Mouse (Mus musculus) intestine, embryonic 16.5 days (tissue): Measurements from ENCODE around the gene Plppr3. TPM values are rescaled to one million over a fixed set of nuclear protein-coding genes. Genes with fewer than 3 reads are reported as not detected.

Experiments used
- ATAC-seq: fragments of 200-750 bp; cut with Nextera tagmentation; 2 replicates; pipeline ENCODE4 v1.8.0; 2017; ENCODE audit warnings: moderate TSS enrichment, moderate library complexity
- H3K27ac ChIP-seq: fragments of 300-500 bp; sonication (generic); 2 replicates; pipeline ENCODE4 v1.5.1; 2014; ENCODE audit warnings: mild to moderate bottlenecking, low read length
- H3K27me3 ChIP-seq: fragments of 300-500 bp; sonication (generic); replicated peaks from 2 replicates; pipeline ENCODE4 v1.6.1; 2014; ENCODE audit warnings: low read length, control low read depth, mixed read lengths; ENCODE audit not compliant: control insufficient read depth, insufficient read depth
- H3K36me3 ChIP-seq: fragments of 300-500 bp; sonication (generic); 2 replicates; pipeline ENCODE4 v1.6.1; 2014; ENCODE audit warnings: low read length, control low read depth; ENCODE audit not compliant: control insufficient read depth, insufficient read depth
- H3K4me1 ChIP-seq: fragments of 300-500 bp; sonication (generic); 2 replicates; pipeline ENCODE4 v1.6.1; 2014; ENCODE audit warnings: low read length, control low read depth, mixed read lengths; ENCODE audit not compliant: control insufficient read depth, insufficient read depth
- H3K4me2 ChIP-seq: fragments of 300-500 bp; sonication (generic); 2 replicates; pipeline ENCODE4 v1.6.1; 2014; ENCODE audit warnings: low read depth, low read length, control low read depth
- H3K4me3 ChIP-seq: fragments of 300-500 bp; sonication (generic); 2 replicates; pipeline ENCODE4 v1.5.1; 2014; ENCODE audit warnings: mild to moderate bottlenecking, low read length
- H3K9ac ChIP-seq: fragments of 300-500 bp; sonication (generic); 2 replicates; pipeline ENCODE4 v1.6.1; 2014; ENCODE audit warnings: low read depth, low read length
- H3K9me3 ChIP-seq: fragments of 300-500 bp; sonication (generic); 2 replicates; pipeline ENCODE4 v1.6.1; 2016; ENCODE audit warnings: low read length, control low read depth; ENCODE audit not compliant: control insufficient read depth
- WGBS: fragments of 180-500 bp; shearing (Covaris S2); extraction: QIAGEN DNeasy Blood & Tissue Kit; methylation state at CpG from one replicate; pipeline ENCODE4 v1.1.7; 2014; 5-methylcytosine and 5-hydroxymethylcytosine counted together
- polyA plus RNA-seq: library from polyadenylated mRNA; unstranded; fragments of >200 nt; fragmentation: Nextera tagmentation; extraction: Ambion mirVana; gene quantifications from 2 replicates; pipeline ENCODE4 v1.2.1, GENCODE M21; 2015

Gene Plppr3
- polyA plus RNA-seq, 1 experiment from 2014 or later, result 28.2 TPM

GRCm38 (mm10) chr10:79916808-79917531 is 42.5 kb upstream of the Plppr3 start, which contains the start of gene Kiss1r:
Gene Kiss1r, plus strand, starts transcription at chr10:79916971.
- Histone ChIP-seq H3K27ac (peak within 1 kb of the TSS; percentile 77), H3K4me3 (peak within 1 kb of the TSS; percentile 84), H3K27me3 (peaks cover 42% of the 10 kb centered on the region), H3K36me3 (no peaks in the 10 kb centered on the region; the same call in 1 of the 2 replicates), H3K4me1 (peaks cover 55% of the 10 kb centered on the region), H3K4me2 (peak within 1 kb of the TSS; percentile 79), H3K9me3 (no peaks in the 10 kb centered on the region), H3K9ac (peak within 1 kb of the TSS; percentile 95)
- WGBS, result 2% methylated on average over 41 of the region's 42 CpGs
- ATAC-seq, result peak; percentile 81

GRCm38 (mm10) chr10:79916081-79916480 is 41.6 kb upstream of the Plppr3 start:
- no peaks in the 10 kb centered on the region for H3K9me3 ChIP-seq
- peaks cover 46% of the 10 kb centered on the region for H3K4me1 ChIP-seq
- H3K27ac ChIP-seq, result peak overlapping the region; percentile 39; the same call in 1 of the 2 replicates
- 3% methylated on average over 8 of the region's 8 CpGs for WGBS
- H3K9ac ChIP-seq, result peak overlapping the region; percentile 95
- ATAC-seq, result no peak
- peak overlapping the region; percentile 79 for H3K4me2 ChIP-seq
- H3K4me3 ChIP-seq, result peak overlapping the region; percentile 84
- no peaks in the 10 kb centered on the region; the same call in 1 of the 2 replicates for H3K36me3 ChIP-seq
- peaks cover 33% of the 10 kb centered on the region for H3K27me3 ChIP-seq

DNA sequence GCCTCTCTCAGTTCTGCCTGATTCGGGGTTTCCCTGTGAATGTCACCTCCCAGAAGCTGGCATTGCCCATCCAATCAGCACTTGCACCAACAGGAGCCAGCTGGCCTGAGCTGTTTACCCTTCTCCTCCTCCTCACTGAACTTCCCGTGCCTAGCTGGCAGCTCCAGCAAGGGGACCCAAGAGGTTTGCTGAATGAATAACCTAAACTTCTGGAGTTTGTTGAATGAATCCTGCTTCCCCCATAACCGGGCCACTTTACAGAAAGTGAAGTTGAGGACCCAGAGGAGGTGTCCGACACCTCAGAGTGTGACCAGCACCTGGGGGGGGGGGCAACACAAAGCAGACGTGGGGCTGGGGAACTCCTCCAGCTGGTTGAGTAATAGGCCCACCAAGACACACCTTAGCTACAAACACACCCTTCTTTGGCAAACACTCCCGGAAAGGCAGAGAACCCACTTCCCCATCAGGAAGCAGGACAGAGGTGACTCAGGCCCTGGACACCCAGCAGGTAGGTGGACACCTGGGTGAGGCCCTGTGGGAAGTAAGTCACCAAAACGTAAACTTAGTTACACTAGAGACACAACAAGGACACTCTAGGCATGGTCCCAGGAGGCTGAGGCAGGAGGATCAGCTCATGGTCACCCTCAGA is 40.6 kb upstream of the Plppr3 start:
- no peaks in the 10 kb centered on the region; the same call in 1 of the 2 replicates for H3K36me3 ChIP-seq
- peak overlapping the region; percentile 31 for H3K9ac ChIP-seq
- peak overlapping the region; percentile 19; the same call in 1 of the 2 replicates for H3K4me2 ChIP-seq
- peaks cover 38% of the 10 kb centered on the region for H3K4me1 ChIP-seq
- 53% methylated on average over 7 of the region's 7 CpGs for WGBS
- H3K27ac ChIP-seq, result peak overlapping the region; percentile 54
- H3K27me3 ChIP-seq, result peaks cover 23% of the 10 kb centered on the region
- no peak overlapping the region for H3K4me3 ChIP-seq
- ATAC-seq, result no peak
- H3K9me3 ChIP-seq, result no peaks in the 10 kb centered on the region

DNA sequence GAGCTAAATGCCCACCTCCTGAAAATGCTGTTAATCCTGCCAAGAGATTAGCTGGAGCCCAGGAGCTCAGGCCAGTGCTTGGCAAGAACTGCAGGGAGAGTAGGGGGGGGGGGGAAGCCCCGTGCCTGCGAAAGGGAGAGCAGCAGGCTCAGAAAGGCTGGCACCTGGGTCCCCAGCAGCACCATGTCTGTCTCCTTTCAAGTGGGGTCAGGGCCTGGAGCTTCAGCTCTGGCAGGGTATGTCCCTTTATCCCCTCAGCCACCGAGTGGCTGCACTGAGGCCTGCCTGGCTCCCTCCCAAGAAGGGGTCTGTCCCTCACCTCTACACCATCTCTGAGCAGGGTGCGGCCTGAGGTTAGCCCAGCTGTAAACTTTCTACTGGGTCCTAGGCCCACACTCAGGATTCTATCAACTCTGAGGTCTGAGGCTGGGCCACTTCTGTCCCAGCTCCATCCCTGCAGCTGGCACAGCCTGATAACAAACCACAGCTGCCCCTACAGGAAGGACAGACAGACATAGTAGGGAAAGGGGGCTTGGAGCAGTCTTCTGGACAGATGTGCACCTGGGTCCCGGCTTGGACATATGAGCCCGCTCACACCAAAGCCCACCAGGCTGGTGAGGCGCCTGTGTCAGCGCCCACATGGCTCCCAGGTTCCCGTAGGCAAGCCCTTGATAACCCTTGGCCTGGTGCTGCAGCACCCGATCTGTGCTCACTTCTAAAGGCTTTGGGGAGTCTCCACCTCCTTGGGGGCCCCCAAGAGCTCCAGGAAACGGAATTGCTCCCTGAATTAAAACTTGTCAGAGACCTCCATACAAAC is 39.9 kb upstream of the Plppr3 start:
- no peak for ATAC-seq
- H3K4me3 ChIP-seq, result no peak overlapping the region
- H3K27me3 ChIP-seq, result peaks cover 15% of the 10 kb centered on the region
- 69% methylated on average over 11 of the region's 11 CpGs for WGBS
- peak overlapping the region; percentile 54 for H3K27ac ChIP-seq
- no peaks in the 10 kb centered on the region for H3K9me3 ChIP-seq
- peaks cover 34% of the 10 kb centered on the region for H3K4me1 ChIP-seq
- H3K9ac ChIP-seq, result peak overlapping the region; percentile 31
- no peaks in the 10 kb centered on the region; the same call in 1 of the 2 replicates for H3K36me3 ChIP-seq
- H3K4me2 ChIP-seq, result peak overlapping the region; percentile 19; the same call in 1 of the 2 replicates

GRCm38 (mm10) chr10:79912412-79912811 is 38.0 kb upstream of the Plppr3 start:
- H3K36me3 ChIP-seq, result no peaks in the 10 kb centered on the region; the same call in 1 of the 2 replicates
- WGBS, result 66% methylated on average over 20 of the region's 20 CpGs
- no peak overlapping the region for H3K27ac ChIP-seq
- H3K4me1 ChIP-seq, result peaks cover 29% of the 10 kb centered on the region
- H3K9ac ChIP-seq, result no peak overlapping the region
- H3K27me3 ChIP-seq, result no peaks in the 10 kb centered on the region
- ATAC-seq, result no peak
- no peak overlapping the region for H3K4me3 ChIP-seq
- H3K4me2 ChIP-seq, result no peak overlapping the region
- H3K9me3 ChIP-seq, result no peaks in the 10 kb centered on the region

- Histone ChIP-seq H3K4me1 (peaks cover 21% of the 10 kb centered on the region), H3K9ac (no peak within 1 kb of the TSS), H3K36me3 (peaks cover 15% of the 10 kb centered on the region), H3K4me3 (no peak within 1 kb of the TSS), H3K27me3 (no peaks in the 10 kb centered on the region), H3K4me2 (no peak within 1 kb of the TSS), H3K27ac (no peak within 1 kb of the TSS), H3K9me3 (no peaks in the 10 kb centered on the region)
- 89% methylated on average over 4 of the region's 4 CpGs for WGBS
- ATAC-seq, result no peak
Observed at GRCm38 (mm10) chr10:79910556-79910955, 36.1 kb upstream of the Plppr3 start, which contains the start of gene Gm26602. Gene Gm26602, plus strand, starts transcription at chr10:79910856.

DNA sequence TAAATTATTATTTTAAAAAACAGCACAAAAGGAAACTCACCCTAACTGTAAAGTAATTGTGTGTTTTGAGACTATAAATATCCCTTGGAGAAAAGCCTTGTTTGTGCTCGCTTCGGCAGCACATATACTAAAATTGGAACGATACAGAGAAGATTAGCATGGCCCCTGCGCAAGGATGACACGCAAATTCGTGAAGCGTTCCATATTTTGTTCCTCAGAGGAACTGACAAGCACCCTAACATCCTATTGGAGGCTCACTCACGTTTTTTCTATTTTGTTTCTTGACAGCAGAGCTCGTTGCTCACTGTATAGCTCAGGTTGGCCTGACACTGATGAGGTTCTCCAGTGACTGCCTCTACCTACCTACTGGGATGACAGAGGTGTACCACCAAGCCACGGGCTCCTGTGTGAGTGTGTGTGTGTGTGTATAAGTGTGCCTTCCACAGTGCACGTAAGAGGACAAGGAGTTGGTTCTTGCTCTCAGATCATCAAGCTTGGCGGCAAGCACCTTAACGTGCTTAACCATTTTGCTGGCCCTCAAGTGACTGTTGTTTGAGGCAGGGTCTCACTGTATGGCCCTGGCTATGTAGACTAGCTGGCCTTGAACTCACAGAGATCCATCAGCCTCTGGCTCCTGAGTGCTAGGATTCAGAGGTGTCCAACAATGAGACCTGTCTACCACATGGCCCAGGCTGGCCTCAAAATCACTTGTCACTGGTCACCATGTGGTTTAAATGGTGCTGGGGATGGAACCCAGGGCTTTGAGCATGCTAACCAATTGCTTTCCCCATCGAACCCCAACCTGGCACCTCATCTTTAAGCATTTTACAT is 34.9 kb upstream of the Plppr3 start:
- Histone ChIP-seq H3K9ac (no peak overlapping the region), H3K4me3 (0 out of 2 replicates have a peak overlapping the region, but pooled peaks have one; percentile 0), H3K4me2 (no peak overlapping the region), H3K27me3 (no peaks in the 10 kb centered on the region), H3K4me1 (peaks cover 8% of the 10 kb centered on the region), H3K36me3 (peaks cover 20% of the 10 kb centered on the region), H3K9me3 (no peaks in the 10 kb centered on the region), H3K27ac (peak overlapping the region; percentile 21)
- ATAC-seq, result peak; percentile 61
- 20% methylated on average over 14 of the region's 14 CpGs for whole genome bisulfite sequencing

- Histone ChIP-seq H3K4me2 (peak within 1 kb of the TSS; percentile 62), H3K4me3 (peak within 1 kb of the TSS; percentile 84), H3K36me3 (peaks cover 20% of the 10 kb centered on the region), H3K9ac (peak within 1 kb of the TSS; percentile 97), H3K4me1 (peaks cover 3% of the 10 kb centered on the region; the same call in 1 of the 2 replicates), H3K27ac (peak within 1 kb of the TSS; percentile 97), H3K27me3 (no peaks in the 10 kb centered on the region), H3K9me3 (no peaks in the 10 kb centered on the region)
- peak; percentile 96 for ATAC-seq
- WGBS, result 1% methylated on average over 52 of the region's 52 CpGs
Observed at GRCm38 (mm10) chr10:79908167-79909091, 34.0 kb upstream of the Plppr3 start, which contains the start of gene Med16. Gene Med16, minus strand, starts transcription at chr10:79908923.
